Mouse (Mus musculus) liver, adult 2 months (tissue): Measurements from ENCODE around the gene Gm28038. TPM values are rescaled to one million over a fixed set of nuclear protein-coding genes. Genes with fewer than 3 reads are reported as not detected.

Source experiments
- DNase-seq: peaks from one replicate; pipeline ENCODE4 v3.0.0-alpha.2; 2011; ENCODE audit warnings: low read depth, low spot score; ENCODE audit errors: extremely low read depth
- H3K27ac ChIP-seq: fragments of 200-500 bp; replicated peaks from 2 replicates; pipeline ENCODE4 v1.5.1; 2012; ENCODE audit warnings: low read depth, mild to moderate bottlenecking, control low read depth, inconsistent platforms, low read length; ENCODE audit not compliant: insufficient read depth
- H3K27me3 ChIP-seq: fragments of 200-500 bp; 2 replicates; pipeline ENCODE4 v1.6.1; 2012; ENCODE audit warnings: mild to moderate bottlenecking, moderate library complexity, low read length, inconsistent platforms; ENCODE audit not compliant: control insufficient read depth, insufficient read depth
- H3K36me3 ChIP-seq: fragments of 200-500 bp; 2 replicates; pipeline ENCODE4 v1.6.1; 2012; ENCODE audit warnings: low read length, inconsistent platforms; ENCODE audit not compliant: control insufficient read depth, insufficient read depth
- H3K4me1 ChIP-seq: fragments of 200-500 bp; 2 replicates; pipeline ENCODE4 v1.6.1; 2011; ENCODE audit warnings: low read length; ENCODE audit not compliant: control insufficient read depth, insufficient read depth
- H3K4me3 ChIP-seq: fragments of 200-500 bp; 2 replicates; pipeline ENCODE4 v1.5.1; 2011; ENCODE audit warnings: low read depth, mild to moderate bottlenecking, control low read depth, low read length, moderate library complexity; ENCODE audit not compliant: insufficient read depth
- H3K79me2 ChIP-seq: fragments of 200-500 bp; 2 replicates; pipeline ENCODE4 v1.6.1; 2012; ENCODE audit warnings: inconsistent platforms, mild to moderate bottlenecking, low read length, moderate library complexity; ENCODE audit not compliant: control insufficient read depth, insufficient read depth
- H3K9ac ChIP-seq: fragments of 200-500 bp; 2 replicates; pipeline ENCODE4 v1.6.1; 2012; ENCODE audit warnings: low read depth, mild to moderate bottlenecking, control low read depth, inconsistent platforms, low read length
- CTCF ChIP-seq: fragments of 200-500 bp; IDR thresholded peaks from 2 replicates; pipeline ENCODE4 v1.5.1; 2011; ENCODE audit warnings: low read depth, low read length, control low read depth
- POLR2A ChIP-seq: fragments of 200-500 bp; IDR thresholded peaks from 2 replicates; pipeline ENCODE4 v1.6.1; 2011; ENCODE audit warnings: low read length, control low read depth; ENCODE audit not compliant: insufficient read depth; ENCODE audit errors: extremely low read depth
- WGBS: fragments of 180-500 bp; shearing (Covaris S2); methylation state at CpG from one replicate; pipeline ENCODE4 v1.1.7; 2018; 5-methylcytosine and 5-hydroxymethylcytosine counted together
- polyA plus RNA-seq: library from polyadenylated mRNA; depleted of rRNA; stranded (reverse); fragments of >200 nt; gene quantifications from 2 replicates; pipeline ENCODE4 v1.2.3, GENCODE M21; 2012
- total RNA-seq: library from RNA; depleted of rRNA; stranded (reverse); fragments of >200 nt; gene quantifications from 2 replicates; pipeline ENCODE4 v1.2.3, GENCODE M21; 2014

Gm28038 gene
- total and polyA plus RNA-seq, 2 experiments, result not detected

GRCm38 (mm10) chr2:30285416-30286181 is 4.8 kb downstream of the Gm28038 start:
- H3K9ac ChIP-seq, result peak overlapping the region; percentile 88
- peak overlapping the region; percentile 97 for H3K4me3 ChIP-seq
- H3K27ac ChIP-seq, result peak overlapping the region; percentile 45
- no peaks in the 10 kb centered on the region for H3K36me3 ChIP-seq
- 4% methylated on average over 38 of the region's 38 CpGs for WGBS
- peaks cover 24% of the 10 kb centered on the region; the same call in 1 of the 2 replicates for H3K79me2 ChIP-seq
- peaks cover 8% of the 10 kb centered on the region for H3K4me1 ChIP-seq
- DNase-seq, result no peak
- no peak for TF ChIP-seq POLR2A
- TF ChIP-seq CTCF, result no peak
- no peaks in the 10 kb centered on the region for H3K27me3 ChIP-seq

- Histone ChIP-seq H3K9ac (peak within 1 kb of the TSS; percentile 92), H3K79me2 (peaks cover 26% of the 10 kb centered on the region; the same call in 1 of the 2 replicates), H3K36me3 (no peaks in the 10 kb centered on the region), H3K4me3 (peak within 1 kb of the TSS; percentile 97), H3K4me1 (peaks cover 8% of the 10 kb centered on the region), H3K27me3 (no peaks in the 10 kb centered on the region), H3K27ac (peak within 1 kb of the TSS; percentile 45)
- TF ChIP-seq POLR2A (peak; percentile 75), CTCF (no peak)
- under 1% methylated on average over 55 of the region's 68 CpGs for WGBS
- peak; percentile 69 for DNase-seq
These were observed 5.6 kb downstream of the Gm28038 start, which contains the start of the genes Dolk and Nup188 for GRCm38 (mm10) chr2:30286192-30287026. Gene Dolk (minus strand): TSS chr2:30286334. Gene Nup188 (plus strand): TSS chr2:30286397.

DNA sequence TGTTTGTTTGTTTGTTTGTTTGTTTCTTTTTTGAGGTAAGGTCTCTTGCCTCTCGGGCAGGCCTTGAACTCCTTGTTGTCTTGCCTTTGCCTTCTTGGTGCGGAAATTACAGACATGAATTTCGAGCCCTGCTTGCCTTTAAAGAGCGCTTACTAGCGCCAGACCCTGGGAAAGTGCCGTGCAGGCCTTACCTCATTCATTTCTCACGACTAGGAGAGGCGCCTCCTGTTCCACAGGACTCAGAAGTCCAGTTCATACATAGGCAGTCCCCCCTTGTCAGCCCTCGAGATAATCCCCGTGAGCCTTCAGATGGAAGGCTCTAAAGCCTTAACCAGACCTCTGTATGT is 6.2 kb downstream of the Gm28038 start:
- no peaks in the 10 kb centered on the region for H3K27me3 ChIP-seq
- no peak overlapping the region; the same call in 1 of the 2 replicates for H3K9ac ChIP-seq
- no peaks in the 10 kb centered on the region for H3K36me3 ChIP-seq
- TF ChIP-seq CTCF (no peak), POLR2A (no peak)
- H3K4me1 ChIP-seq, result peaks cover 8% of the 10 kb centered on the region
- H3K27ac ChIP-seq, result no peak overlapping the region
- peak overlapping the region; percentile 97 for H3K4me3 ChIP-seq
- H3K79me2 ChIP-seq, result peaks cover 26% of the 10 kb centered on the region; the same call in 1 of the 2 replicates
- WGBS, result 4% methylated on average over 10 of the region's 10 CpGs
- no peak for DNase-seq

GRCm38 (mm10) chr2:30299525-30299924 is 18.7 kb downstream of the Gm28038 start:
- H3K36me3 ChIP-seq, result peaks cover 33% of the 10 kb centered on the region
- DNase-seq, result no peak

DNA sequence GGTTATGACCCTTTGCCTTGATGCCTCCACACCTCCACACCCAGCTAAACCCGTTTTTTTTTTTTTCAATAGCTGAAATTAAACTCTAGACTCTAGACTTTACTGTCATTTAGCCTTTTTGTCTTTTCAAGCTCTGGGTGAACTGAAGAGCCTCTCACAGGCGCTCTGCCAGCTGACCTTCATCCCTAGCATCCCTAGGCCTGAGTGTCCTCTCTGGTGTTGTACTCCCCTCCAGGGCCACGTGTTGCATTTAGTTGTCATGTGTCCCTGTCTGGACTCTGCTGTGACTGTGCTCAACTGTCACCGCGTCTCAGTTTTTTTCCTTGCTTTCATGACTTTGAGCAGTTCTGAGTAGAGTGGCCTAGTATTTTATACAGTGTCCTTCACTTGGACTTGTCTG is 19.1 kb downstream of the Gm28038 start:
- 79% methylated on average over 5 of the region's 5 CpGs for WGBS
- Histone ChIP-seq H3K27ac (no peak overlapping the region), H3K36me3 (peaks cover 37% of the 10 kb centered on the region), H3K4me1 (no peaks in the 10 kb centered on the region), H3K27me3 (no peaks in the 10 kb centered on the region), H3K9ac (no peak overlapping the region), H3K79me2 (no peaks in the 10 kb centered on the region), H3K4me3 (no peak overlapping the region)
- no peak for TF ChIP-seq POLR2A
- TF ChIP-seq CTCF, result no peak
- DNase-seq, result no peak

More at GRCm38 (mm10) chr2:30299525-30299924, 18.7 kb downstream of the Gm28038 start:
- Histone ChIP-seq H3K27me3 (no peaks in the 10 kb centered on the region), H3K4me1 (no peaks in the 10 kb centered on the region), H3K9ac (no peak overlapping the region), H3K27ac (no peak overlapping the region), H3K4me3 (no peak overlapping the region), H3K79me2 (no peaks in the 10 kb centered on the region)
- TF ChIP-seq CTCF (no peak), POLR2A (no peak)
- 81% methylated on average over 3 of the region's 3 CpGs for WGBS
